Mouse (Mus musculus) liver, embryonic 14.5 days (tissue): Measurements from ENCODE around the gene Eif4e3.

ENCODE experiments used
- CTCF ChIP-seq: IDR thresholded peaks from 2 replicates; pipeline ENCODE4 v1.5.1; 2016; ENCODE audit warnings: antibody characterized with exemption, low read depth, control low read depth
- EP300 ChIP-seq: IDR thresholded peaks from 2 replicates; pipeline ENCODE4 v1.6.1; 2016; ENCODE audit warnings: antibody characterized with exemption, low read depth

DNA sequence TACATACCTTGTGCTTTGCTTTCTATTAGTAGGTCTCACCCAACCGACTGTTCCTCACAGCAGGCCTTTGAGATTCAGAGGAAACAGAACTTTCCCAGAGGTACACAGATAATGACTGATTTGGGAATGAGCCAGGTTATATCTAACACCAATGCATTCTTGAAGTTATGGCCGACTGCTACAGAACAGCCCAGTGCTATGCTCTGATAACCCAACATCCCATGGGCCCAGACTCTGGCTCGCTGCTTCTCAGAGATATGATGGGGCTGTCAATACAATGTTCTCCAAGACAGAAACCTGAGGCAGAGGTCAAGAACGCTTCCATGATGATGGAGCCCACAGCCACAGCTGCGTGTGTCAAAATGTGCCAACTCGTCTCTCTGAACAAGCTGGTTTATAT, 21.9 kb upstream of the Eif4e3 start:
- TF ChIP-seq CTCF (no peak), EP300 (no peak)
